Mouse (Mus musculus): ENCODE results near the gene Cyb5d2. TPM values are rescaled to one million over a fixed set of nuclear protein-coding genes. Genes with fewer than 3 reads are reported as not detected.

The Cyb5d2 gene
- polyA plus RNA-seq, 1 experiment from 2014 or later = 7.5 TPM

DNA sequence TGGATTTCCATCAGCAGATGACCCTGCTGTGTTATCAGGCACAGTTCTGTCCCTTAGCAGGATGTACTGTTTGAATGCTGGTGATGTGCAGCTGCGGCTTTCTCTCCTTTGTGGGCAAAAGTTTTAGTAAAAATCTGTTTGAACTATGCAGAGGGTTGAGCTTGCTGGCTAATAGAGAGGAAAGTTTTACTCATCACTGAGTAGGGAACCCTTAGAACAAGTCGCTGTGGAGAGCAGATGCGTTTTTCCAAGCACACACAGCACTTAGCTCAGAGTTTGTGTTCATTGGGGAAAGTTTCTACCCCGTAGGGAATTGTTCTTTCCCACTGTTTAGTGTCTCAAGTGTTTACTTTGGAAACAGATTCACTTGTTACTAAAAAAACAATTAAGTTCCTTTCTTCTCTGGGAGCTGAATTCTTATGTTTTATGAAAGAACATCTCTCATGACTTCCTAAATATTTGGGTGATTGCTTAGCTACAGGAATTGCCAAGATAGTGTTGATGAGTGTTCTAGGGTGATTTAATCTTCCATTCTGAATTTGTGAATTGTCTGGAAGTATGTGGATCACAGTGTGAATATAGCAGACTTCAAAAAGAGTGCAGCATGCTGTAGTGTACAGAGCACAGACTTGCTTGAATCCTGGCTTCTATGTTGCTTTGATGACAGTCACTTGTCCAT is 61.0 kb downstream of the Cyb5d2 start:
- Histone ChIP-seq H3K4me2 (no peak overlapping the region), H3K27me3 (no peaks in the 10 kb centered on the region), H3K27ac (no peak overlapping the region), H3K36me3 (peaks cover 68% of the 10 kb centered on the region), H3K4me1 (replicated peaks) (no peaks in the 10 kb centered on the region; the same call in 1 of the 2 replicates), H3K9ac (no peak overlapping the region), H3K4me3 (no peak overlapping the region), H3K9me3 (no peaks in the 10 kb centered on the region)
- WGBS = 85% methylated on average over 4 of the region's 4 CpGs
- ATAC-seq (ENCODE audit: low FRiP score) = no peak

DNA sequence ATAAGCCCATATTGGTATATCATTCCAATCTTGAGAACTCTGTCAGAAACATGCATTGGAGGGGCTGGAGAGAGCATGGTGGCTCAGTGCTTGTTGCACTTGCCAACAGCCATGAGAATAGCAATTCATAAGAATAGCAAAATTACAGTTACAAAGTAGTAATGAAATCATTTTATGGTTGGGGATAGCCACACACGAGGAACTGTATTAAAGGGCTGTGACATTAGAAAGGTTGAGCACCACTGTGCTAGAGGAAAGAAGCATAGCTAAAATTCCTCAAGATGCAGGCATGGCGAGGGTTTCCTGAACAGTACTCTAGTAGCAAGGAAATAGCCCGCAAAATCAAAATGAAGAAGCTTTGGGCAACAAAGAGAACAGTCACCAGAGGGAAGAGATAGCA is 62.2 kb downstream of the Cyb5d2 start:
- WGBS = 92% methylated on average over 3 of the region's 3 CpGs
- Histone ChIP-seq H3K9me3 (no peaks in the 10 kb centered on the region), H3K4me3 (no peak overlapping the region), H3K27me3 (no peaks in the 10 kb centered on the region), H3K9ac (no peak overlapping the region), H3K36me3 (peaks cover 67% of the 10 kb centered on the region), H3K4me2 (no peak overlapping the region), H3K4me1 (replicated peaks) (no peaks in the 10 kb centered on the region; the same call in 1 of the 2 replicates), H3K27ac (no peak overlapping the region)
- no peak for ATAC-seq (ENCODE audit: low FRiP score)

Other genes with a start within 250 kb of the Cyb5d2 start
- 0.10 and 0.16 TPM in 2 replicates for gene Spns3, start 245.6 kb downstream of the Cyb5d2 start, polyA plus RNA-seq (2015; fragmentation: Nextera tagmentation; extraction: Ambion mirVana)
- gene Ube2g1, start 188.9 kb downstream of the Cyb5d2 start, polyA plus RNA-seq (2015; fragmentation: Nextera tagmentation; extraction: Ambion mirVana) = 107 and 112 TPM in 2 replicates
- 22.7 and 24.9 TPM in 2 replicates for gene Ankfy1, start 106.1 kb downstream of the Cyb5d2 start, polyA plus RNA-seq (2015; fragmentation: Nextera tagmentation; extraction: Ambion mirVana)
- 14.0 and 14.2 TPM in 2 replicates for gene Zzef1, start 84 bp upstream of the Cyb5d2 start, polyA plus RNA-seq (2015; fragmentation: Nextera tagmentation; extraction: Ambion mirVana)
- gene Atp2a3, start 165.0 kb upstream of the Cyb5d2 start, polyA plus RNA-seq (2015; fragmentation: Nextera tagmentation; extraction: Ambion mirVana) = 1.3 and 1.4 TPM in 2 replicates
- 0.65 TPM in 2 replicates for gene P2rx1, start 203.0 kb upstream of the Cyb5d2 start, polyA plus RNA-seq (2015; fragmentation: Nextera tagmentation; extraction: Ambion mirVana)
- 21.5 and 23.1 TPM in 2 replicates for gene Camkk1, start 222.9 kb upstream of the Cyb5d2 start, polyA plus RNA-seq (2015; fragmentation: Nextera tagmentation; extraction: Ambion mirVana)